Mouse (Mus musculus) heart, adult 2 months (tissue): ENCODE data around the gene Iscu.

ENCODE experiments used
- CTCF ChIP-seq: fragments of 200-600 bp; IDR thresholded peaks from 2 replicates; pipeline ENCODE4 v1.8.1; 2022; ENCODE audit warnings: antibody characterized with exemption, mild to moderate bottlenecking, moderate library complexity
- POLR2A ChIP-seq: fragments of 200-500 bp; IDR thresholded peaks from 2 replicates; pipeline ENCODE4 v1.6.1; 2011; ENCODE audit warnings: mild to moderate bottlenecking, low read depth, low read length, control low read depth; ENCODE audit not compliant: insufficient read depth

- TF ChIP-seq CTCF (no peak), POLR2A (no peak)
Observed at GRCm38 (mm10) chr5:113765641-113766526, 6.7 kb upstream of the Iscu start.
